Mouse (Mus musculus) intestine, embryonic 14.5 days (tissue): ENCODE measurements around the gene F7. TPM values are rescaled to one million over a fixed set of nuclear protein-coding genes. Genes with fewer than 3 reads are reported as not detected.

Experiments
- ATAC-seq: fragments of 200-750 bp; cut with Nextera tagmentation; replicated peaks from 2 replicates; pipeline ENCODE4 v1.8.0; 2017; ENCODE audit warnings: low read depth, moderate number of reproducible peaks, moderate TSS enrichment, moderate library complexity; ENCODE audit not compliant: low FRiP score, low TSS enrichment
- DNase-seq: peaks from one replicate; pipeline ENCODE4 v3.0.0-alpha.2; 2018; ENCODE audit warnings: low spot score
- H3K27ac ChIP-seq: fragments of 300-500 bp; sonication (generic); 2 replicates; pipeline ENCODE4 v1.5.1; 2014; ENCODE audit warnings: low read depth, mild to moderate bottlenecking, control low read depth
- H3K27me3 ChIP-seq: fragments of 300-500 bp; sonication (generic); replicated peaks from 2 replicates; pipeline ENCODE4 v1.6.1; 2014; ENCODE audit warnings: low read length, control low read depth; ENCODE audit not compliant: control insufficient read depth, insufficient read depth
- H3K36me3 ChIP-seq: fragments of 300-500 bp; sonication (generic); 2 replicates; pipeline ENCODE4 v1.6.1; 2014; ENCODE audit warnings: low read length, control low read depth; ENCODE audit not compliant: control insufficient read depth, insufficient read depth
- H3K4me1 ChIP-seq: fragments of 300-500 bp; sonication (generic); replicated peaks from 2 replicates; pipeline ENCODE4 v1.6.1; 2014; ENCODE audit warnings: low read length, control low read depth, mixed read lengths; ENCODE audit not compliant: control insufficient read depth, insufficient read depth
- H3K4me2 ChIP-seq: fragments of 300-500 bp; sonication (generic); 2 replicates; pipeline ENCODE4 v1.6.1; 2014; ENCODE audit warnings: low read length
- H3K4me3 ChIP-seq: fragments of 300-500 bp; sonication (generic); 2 replicates; pipeline ENCODE4 v1.5.1; 2014; ENCODE audit warnings: low read depth, low read length, control low read depth, mixed read lengths
- H3K9ac ChIP-seq: fragments of 300-500 bp; sonication (generic); 2 replicates; pipeline ENCODE4 v1.6.1; 2014; ENCODE audit warnings: mild to moderate bottlenecking, low read length
- H3K9me3 ChIP-seq: fragments of 300-500 bp; sonication (generic); 2 replicates; pipeline ENCODE4 v1.6.1; 2016; ENCODE audit warnings: low read length, control low read depth; ENCODE audit not compliant: control insufficient read depth
- WGBS: fragments of 180-500 bp; shearing (Covaris S2); extraction: QIAGEN DNeasy Blood & Tissue Kit; methylation state at CpG from one replicate; pipeline ENCODE4 v1.1.7; 2014; 5-methylcytosine and 5-hydroxymethylcytosine counted together
- polyA plus RNA-seq: library from polyadenylated mRNA; unstranded; fragments of >200 nt; fragmentation: Nextera tagmentation; extraction: Ambion mirVana; gene quantifications from 2 replicates; pipeline ENCODE4 v1.2.1, GENCODE M21; 2014

Gene F7
- polyA plus RNA-seq, 1 experiment from 2014 or later = not detected

DNA sequence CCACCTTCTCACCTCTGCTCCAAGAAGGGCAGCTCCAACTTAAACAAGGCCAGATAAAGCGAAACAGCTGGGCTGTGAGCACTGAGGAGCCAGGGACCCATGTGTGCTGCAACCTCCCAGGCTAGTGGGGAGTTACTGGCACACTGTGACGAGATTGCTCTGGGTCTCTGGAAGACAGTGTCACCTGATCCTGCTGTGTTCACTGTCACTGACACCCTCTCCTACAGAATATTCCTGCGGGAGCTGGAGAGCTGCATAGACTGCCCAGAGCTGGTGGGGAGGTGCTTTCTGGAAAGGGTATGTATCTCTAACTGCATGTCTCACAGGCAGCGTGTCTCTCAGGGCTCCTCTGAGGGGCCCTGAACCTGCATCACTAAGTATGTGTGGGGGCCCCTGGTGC lies 18.4 kb upstream of the F7 start:
- Histone ChIP-seq H3K4me2 (no peak overlapping the region), H3K27me3 (no peaks in the 10 kb centered on the region), H3K27ac (no peak overlapping the region), H3K9me3 (peaks cover 7% of the 10 kb centered on the region; the same call in 1 of the 2 replicates), H3K36me3 (peaks cover 55% of the 10 kb centered on the region), H3K4me1 (no peaks in the 10 kb centered on the region), H3K9ac (no peak overlapping the region), H3K4me3 (no peak overlapping the region)
- DNase-seq (no peak), ATAC-seq (no peak)
- 69% methylated on average over 4 of the region's 4 CpGs for WGBS

DNA sequence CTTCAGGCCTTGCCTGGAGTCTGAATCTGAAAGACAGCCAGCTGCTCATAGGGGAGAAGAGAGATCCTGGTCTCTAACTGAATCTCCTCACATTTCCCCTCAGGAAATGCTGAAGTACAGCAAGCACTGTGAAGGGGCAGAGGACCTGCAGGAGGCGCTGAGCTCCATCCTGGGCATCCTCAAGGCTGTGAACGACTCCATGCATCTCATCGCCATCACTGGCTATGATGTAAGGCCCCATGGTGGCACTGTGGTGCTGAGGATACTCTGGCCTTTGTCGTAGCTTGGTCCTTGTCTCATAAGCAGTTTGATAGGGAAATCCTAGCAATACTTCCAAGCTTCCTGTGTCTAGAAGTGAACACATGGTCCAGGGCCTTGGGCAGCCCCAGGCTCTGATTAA lies 15.5 kb upstream of the F7 start:
- 62% methylated on average over 4 of the region's 4 CpGs for WGBS
- H3K9ac ChIP-seq = no peak overlapping the region
- no peak overlapping the region for H3K4me3 ChIP-seq
- H3K9me3 ChIP-seq = peaks cover 7% of the 10 kb centered on the region; the same call in 1 of the 2 replicates
- peaks cover 50% of the 10 kb centered on the region for H3K36me3 ChIP-seq
- H3K27ac ChIP-seq = no peak overlapping the region
- ATAC-seq (no peak), DNase-seq (no peak)
- H3K4me1 ChIP-seq = no peaks in the 10 kb centered on the region
- H3K4me2 ChIP-seq = no peak overlapping the region
- H3K27me3 ChIP-seq = no peaks in the 10 kb centered on the region

DNA sequence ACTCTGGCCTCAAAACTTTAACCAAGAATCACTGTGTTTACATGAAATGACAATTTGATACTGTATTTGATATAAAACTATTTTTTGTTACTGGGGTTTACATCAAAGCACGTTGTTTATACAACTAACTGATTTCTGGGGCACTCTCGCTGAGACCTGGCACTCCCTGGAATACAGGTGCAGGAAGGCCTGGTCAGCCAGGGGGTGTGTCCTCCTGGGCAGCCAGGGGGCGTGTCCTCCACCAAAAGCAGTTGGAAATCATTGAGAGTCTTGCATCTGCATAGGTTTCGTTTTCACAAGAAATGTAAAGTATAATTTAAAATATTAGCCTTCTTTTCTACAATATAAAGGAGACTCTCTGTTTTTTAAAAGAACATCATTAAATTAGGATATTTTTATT lies 6.3 kb upstream of the F7 start:
- H3K4me3 ChIP-seq = no peak overlapping the region
- H3K9ac ChIP-seq = no peak overlapping the region
- peaks cover 18% of the 10 kb centered on the region for H3K36me3 ChIP-seq
- H3K27ac ChIP-seq = no peak overlapping the region
- no peaks in the 10 kb centered on the region for H3K9me3 ChIP-seq
- H3K4me2 ChIP-seq = no peak overlapping the region
- no peak for DNase-seq
- no peaks in the 10 kb centered on the region for H3K27me3 ChIP-seq
- WGBS = 51% methylated on average over 4 of the region's 4 CpGs
- H3K4me1 ChIP-seq = no peaks in the 10 kb centered on the region
- no peak for ATAC-seq

DNA sequence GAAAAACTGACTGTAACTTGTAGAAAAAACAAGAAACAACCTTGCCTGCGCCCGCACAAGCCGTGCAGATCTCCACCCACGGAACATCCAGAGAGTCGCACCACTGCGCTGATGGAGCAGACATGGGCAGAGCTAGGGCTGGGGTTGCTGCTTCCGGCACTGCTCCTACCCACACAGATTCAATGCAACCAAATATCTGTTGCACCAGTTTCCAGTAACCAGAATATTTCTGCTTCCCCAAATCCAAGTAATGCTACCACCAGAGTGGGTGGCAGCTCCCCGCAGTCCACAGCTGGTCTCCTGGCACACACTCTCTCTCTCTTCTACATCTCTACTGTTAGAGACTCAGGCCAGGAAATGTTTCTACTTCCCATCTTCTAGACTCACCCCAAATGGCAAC lies 4.0 kb upstream of the F7 start:
- 92% methylated on average over 8 of the region's 8 CpGs for WGBS
- no peaks in the 10 kb centered on the region for H3K4me1 ChIP-seq
- no peaks in the 10 kb centered on the region for H3K9me3 ChIP-seq
- H3K27ac ChIP-seq = no peak overlapping the region
- DNase-seq (no peak), ATAC-seq (no peak)
- no peak overlapping the region for H3K4me2 ChIP-seq
- no peak overlapping the region for H3K4me3 ChIP-seq
- no peaks in the 10 kb centered on the region for H3K27me3 ChIP-seq
- peaks cover 15% of the 10 kb centered on the region for H3K36me3 ChIP-seq
- no peak overlapping the region for H3K9ac ChIP-seq

DNA sequence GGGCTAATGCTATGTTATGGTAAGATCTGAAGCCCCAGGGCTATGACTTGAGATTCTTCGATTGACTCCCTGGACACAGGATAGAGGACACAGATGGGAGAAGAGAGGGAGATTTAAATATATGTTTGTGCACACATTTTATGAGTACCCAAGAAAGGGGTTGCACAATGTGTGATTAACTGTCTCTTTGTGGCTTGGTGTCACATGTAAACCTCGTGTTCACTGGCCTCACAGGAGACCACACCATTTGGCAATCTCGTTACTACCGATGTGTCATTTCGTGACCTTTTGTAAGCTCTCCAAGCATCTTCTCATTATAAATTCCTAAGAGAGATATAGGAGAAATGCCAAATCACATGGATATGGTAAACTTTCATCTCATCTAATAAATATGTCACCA lies 1.8 kb downstream of the F7 start:
- Histone ChIP-seq H3K36me3 (no peaks in the 10 kb centered on the region), H3K27me3 (no peaks in the 10 kb centered on the region), H3K4me1 (0 out of 2 replicates have a peak, but pooled peaks cover 4% of the 10 kb centered on the region), H3K27ac (no peak overlapping the region), H3K9ac (no peak overlapping the region), H3K9me3 (no peaks in the 10 kb centered on the region), H3K4me3 (no peak overlapping the region), H3K4me2 (no peak overlapping the region)
- ATAC-seq (no peak), DNase-seq (no peak)
- 87% methylated on average over 5 of the region's 5 CpGs for WGBS

DNA sequence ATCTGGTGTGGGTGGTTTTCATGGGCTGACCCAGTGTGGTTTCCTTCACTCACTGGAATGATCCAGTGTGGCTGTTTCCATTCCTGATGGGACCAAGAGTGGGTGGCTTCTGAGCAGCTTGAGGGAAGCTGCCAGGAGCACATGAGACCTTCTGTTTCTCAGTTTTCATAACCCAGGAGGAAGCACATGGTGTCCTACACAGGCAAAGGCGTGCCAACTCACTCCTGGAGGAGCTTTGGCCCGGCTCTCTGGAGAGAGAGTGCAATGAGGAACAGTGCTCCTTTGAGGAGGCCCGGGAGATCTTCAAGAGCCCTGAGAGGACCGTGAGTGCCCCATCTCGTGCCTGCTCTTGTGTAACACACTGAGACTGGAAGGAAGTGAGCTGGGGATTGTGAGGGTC lies 2.6 kb downstream of the F7 start:
- H3K27ac ChIP-seq = no peak overlapping the region
- no peaks in the 10 kb centered on the region for H3K36me3 ChIP-seq
- ATAC-seq = no peak
- H3K4me2 ChIP-seq = no peak overlapping the region
- 0 out of 2 replicates have a peak, but pooled peaks cover 4% of the 10 kb centered on the region for H3K4me1 ChIP-seq
- H3K9ac ChIP-seq = no peak overlapping the region
- H3K9me3 ChIP-seq = no peaks in the 10 kb centered on the region
- H3K4me3 ChIP-seq = no peak overlapping the region
- no peak for DNase-seq
- H3K27me3 ChIP-seq = no peaks in the 10 kb centered on the region
- WGBS = 76% methylated on average over 5 of the region's 5 CpGs

DNA sequence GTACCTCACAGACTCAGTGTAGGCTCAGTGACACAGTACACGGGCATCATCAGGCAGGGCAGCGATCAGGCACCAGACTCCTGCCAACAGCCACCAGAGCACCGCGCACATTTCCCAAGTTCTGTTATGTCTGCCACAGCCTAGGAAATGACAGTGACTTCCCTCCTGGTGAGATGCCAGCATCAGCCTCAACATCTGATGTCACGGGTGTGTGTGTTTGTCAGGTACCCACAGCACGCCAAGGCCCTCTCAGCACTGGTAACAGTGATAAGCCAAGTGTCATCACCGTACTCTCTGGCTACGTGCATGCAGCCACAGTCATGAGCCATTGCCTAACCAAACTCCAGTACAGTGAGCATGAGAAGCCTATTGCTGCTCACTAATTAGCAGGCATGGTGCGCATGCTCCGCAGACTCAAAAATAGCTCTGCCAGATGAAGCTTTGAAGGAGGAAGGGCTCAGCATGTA lies 10.5 kb downstream of the F7 start:
- H3K4me1 ChIP-seq = no peaks in the 10 kb centered on the region
- H3K27ac ChIP-seq = no peak overlapping the region
- no peak overlapping the region for H3K4me3 ChIP-seq
- H3K4me2 ChIP-seq = no peak overlapping the region
- no peaks in the 10 kb centered on the region for H3K36me3 ChIP-seq
- 92% methylated on average over 10 of the region's 10 CpGs for WGBS
- no peaks in the 10 kb centered on the region for H3K9me3 ChIP-seq
- no peaks in the 10 kb centered on the region for H3K27me3 ChIP-seq
- ATAC-seq (no peak), DNase-seq (no peak)
- H3K9ac ChIP-seq = no peak overlapping the region

DNA sequence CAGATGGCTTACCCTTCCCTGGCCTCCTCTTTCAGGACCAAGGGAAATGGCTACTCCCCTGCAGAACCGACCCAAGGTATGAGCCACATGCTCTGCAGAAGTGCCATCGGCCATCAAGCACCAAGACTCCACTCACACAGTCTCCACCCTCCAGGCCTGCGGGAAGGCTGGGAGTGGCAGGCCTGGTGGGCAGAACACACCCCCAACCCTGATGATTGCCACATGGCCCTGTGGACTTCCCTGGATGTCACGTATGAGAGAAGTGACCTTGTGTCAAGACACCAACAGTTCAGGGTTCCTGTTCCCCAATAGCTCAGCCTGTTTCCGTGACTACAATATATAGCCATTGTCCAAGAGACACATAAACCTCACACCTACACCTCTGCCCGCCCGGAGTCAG lies 11.2 kb downstream of the F7 start, which contains the start of gene F10:
Gene F10 (plus strand): TSS at position 294 of the 400 bp plus-strand sequence.
- 72% methylated on average over 7 of the region's 7 CpGs for whole genome bisulfite sequencing
- H3K27me3 ChIP-seq = no peaks in the 10 kb centered on the region
- ATAC-seq = no peak
- H3K4me2 ChIP-seq = no peak within 1 kb of the TSS
- H3K4me1 ChIP-seq = no peaks in the 10 kb centered on the region
- no peak within 1 kb of the TSS for H3K4me3 ChIP-seq
- no peaks in the 10 kb centered on the region for H3K36me3 ChIP-seq
- DNase-seq = no peak
- no peak within 1 kb of the TSS for H3K27ac ChIP-seq
- H3K9ac ChIP-seq = no peak within 1 kb of the TSS
- H3K9me3 ChIP-seq = no peaks in the 10 kb centered on the region

DNA sequence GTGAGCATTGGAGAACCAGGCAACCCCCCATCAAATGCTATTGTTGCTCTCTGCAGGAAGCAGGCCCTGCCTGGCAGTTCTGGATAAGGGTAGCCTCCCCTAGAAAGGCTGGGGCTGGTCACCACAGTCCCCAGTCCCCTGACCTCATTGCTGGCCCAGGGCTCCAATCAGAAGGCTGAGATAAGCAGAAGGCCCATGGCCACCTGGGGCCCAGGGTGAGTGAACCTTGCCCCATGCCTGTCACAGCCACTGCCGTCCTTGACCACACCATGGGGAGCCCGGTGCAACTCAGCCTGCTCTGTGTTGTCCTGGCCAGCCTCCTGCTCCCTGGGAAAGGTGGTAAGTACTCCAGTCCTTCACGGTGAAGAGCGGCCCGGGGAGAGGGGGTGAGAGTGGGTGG lies 11.7 kb downstream of the F7 start:
- Histone ChIP-seq H3K27me3 (no peaks in the 10 kb centered on the region), H3K4me3 (no peak overlapping the region), H3K4me1 (no peaks in the 10 kb centered on the region), H3K9me3 (no peaks in the 10 kb centered on the region), H3K27ac (no peak overlapping the region), H3K36me3 (no peaks in the 10 kb centered on the region), H3K9ac (no peak overlapping the region), H3K4me2 (no peak overlapping the region)
- ATAC-seq (peak; percentile 23; the same call in 1 of the 2 replicates), DNase-seq (no peak)
- WGBS = 50% methylated on average over 5 of the region's 5 CpGs
